Mouse (Mus musculus) hindbrain, embryonic 16.5 days (tissue): Measurements from ENCODE around the gene Mtx2. TPM values are rescaled to one million over a fixed set of nuclear protein-coding genes. Genes with fewer than 3 reads are reported as not detected.
A peak's percentile ranks its signal among the peaks of the same experiment; 100 is the strongest.

Experiments used
- ATAC-seq: fragments of 200-750 bp; cut with Nextera tagmentation; 2 replicates; pipeline ENCODE4 v1.8.0; 2017; ENCODE audit warnings: moderate TSS enrichment, moderate library complexity
- H3K27ac ChIP-seq: fragments of 300-500 bp; sonication (generic); 2 replicates; pipeline ENCODE4 v1.5.1; 2014; ENCODE audit warnings: low read depth, mild to moderate bottlenecking, control low read depth, low read length, moderate library complexity
- H3K27me3 ChIP-seq: fragments of 300-500 bp; sonication (generic); replicated peaks from 2 replicates; pipeline ENCODE4 v1.6.1; 2014; ENCODE audit warnings: low read length; ENCODE audit not compliant: control insufficient read depth, insufficient read depth
- H3K36me3 ChIP-seq: fragments of 300-500 bp; sonication (generic); 2 replicates; pipeline ENCODE4 v1.6.1; 2014; ENCODE audit warnings: mild to moderate bottlenecking, low read length, moderate library complexity, mixed read lengths; ENCODE audit not compliant: control insufficient read depth, insufficient read depth
- H3K4me1 ChIP-seq: fragments of 300-500 bp; sonication (generic); 2 replicates; pipeline ENCODE4 v1.6.1; 2014; ENCODE audit warnings: low read depth, low read length; ENCODE audit not compliant: control insufficient read depth, insufficient read depth
- H3K4me2 ChIP-seq: fragments of 300-500 bp; sonication (generic); 2 replicates; pipeline ENCODE4 v1.6.1; 2014; ENCODE audit warnings: mild to moderate bottlenecking, low read length, control low read depth, moderate library complexity
- H3K4me3 ChIP-seq: fragments of 300-500 bp; sonication (generic); 2 replicates; pipeline ENCODE4 v1.5.1; 2014; ENCODE audit warnings: mild to moderate bottlenecking, low read length, control low read depth, moderate library complexity
- H3K9ac ChIP-seq: fragments of 300-500 bp; sonication (generic); 2 replicates; pipeline ENCODE4 v1.6.1; 2014; ENCODE audit warnings: low read depth, mild to moderate bottlenecking, control low read depth, low read length, moderate library complexity
- H3K9me3 ChIP-seq: fragments of 300-500 bp; sonication (generic); 2 replicates; pipeline ENCODE4 v1.6.1; 2014; ENCODE audit warnings: mild to moderate bottlenecking, low read length, moderate library complexity; ENCODE audit not compliant: control insufficient read depth
- WGBS: fragments of 180-500 bp; shearing (Covaris S2); extraction: QIAGEN DNeasy Blood & Tissue Kit; methylation state at CpG from one replicate; pipeline ENCODE4 v1.1.7; 2014; 5-methylcytosine and 5-hydroxymethylcytosine counted together
- polyA plus RNA-seq: library from polyadenylated mRNA; unstranded; fragments of >200 nt; fragmentation: Nextera tagmentation; extraction: Ambion mirVana; gene quantifications from 2 replicates; pipeline ENCODE4 v1.2.1, GENCODE M21; 2015

Mtx2 gene
- polyA plus RNA-seq, 1 experiment from 2014 or later, result 171 TPM

DNA sequence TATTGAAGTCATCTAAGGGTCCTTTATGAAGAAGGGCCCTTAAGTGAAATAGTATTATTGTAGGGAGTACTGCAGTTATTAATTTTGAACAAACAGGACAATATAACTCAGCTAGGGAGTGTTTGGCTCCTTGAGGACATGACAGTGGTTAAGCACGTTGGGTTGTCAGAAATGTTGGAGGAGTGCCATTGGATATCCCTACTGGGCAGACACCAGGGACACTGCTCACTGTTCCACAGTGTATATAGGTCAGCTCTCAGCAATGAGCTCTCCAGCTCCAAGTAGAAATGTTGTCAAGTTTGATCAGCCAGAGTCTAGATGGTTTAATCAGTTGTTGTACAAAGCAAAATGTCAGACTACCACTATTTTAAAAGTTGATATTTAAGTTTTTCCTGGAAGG, 24.4 kb downstream of the Mtx2 start:
- Histone ChIP-seq H3K4me1 (no peaks in the 10 kb centered on the region), H3K9me3 (no peaks in the 10 kb centered on the region), H3K4me2 (no peak overlapping the region), H3K27me3 (no peaks in the 10 kb centered on the region), H3K36me3 (no peaks in the 10 kb centered on the region), H3K9ac (no peak overlapping the region), H3K4me3 (no peak overlapping the region), H3K27ac (no peak overlapping the region)
- ATAC-seq, result no peak
- WGBS, result 42% methylated on average over 1 of the region's 1 CpGs

DNA sequence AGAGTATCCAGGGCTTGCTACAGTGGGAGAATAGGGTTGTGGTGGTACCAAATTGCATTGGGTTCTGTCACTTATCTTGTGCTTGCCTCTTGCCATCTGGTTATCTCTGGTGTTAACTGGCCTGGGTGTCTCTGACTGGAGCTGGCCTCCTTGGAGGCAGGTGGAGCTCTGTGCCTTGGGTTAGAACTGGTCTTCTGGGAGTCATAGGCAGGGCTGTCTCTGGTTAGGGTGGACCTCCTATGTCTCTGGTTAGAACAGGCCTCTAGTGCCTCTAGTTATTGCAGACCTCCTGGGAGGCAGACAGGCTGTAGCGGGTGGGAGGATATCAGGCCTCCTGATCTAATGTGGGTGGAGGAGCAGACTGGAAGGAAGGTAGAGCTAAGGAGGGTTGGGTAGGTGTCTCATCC, 36.5 kb downstream of the Mtx2 start:
- Histone ChIP-seq H3K4me1 (no peaks in the 10 kb centered on the region), H3K9me3 (no peaks in the 10 kb centered on the region), H3K36me3 (no peaks in the 10 kb centered on the region; the same call in 1 of the 2 replicates), H3K27ac (no peak overlapping the region), H3K4me3 (no peak overlapping the region), H3K9ac (no peak overlapping the region), H3K27me3 (no peaks in the 10 kb centered on the region), H3K4me2 (no peak overlapping the region)
- no peak for ATAC-seq
- WGBS, result 95% methylated on average over 1 of the region's 1 CpGs

DNA sequence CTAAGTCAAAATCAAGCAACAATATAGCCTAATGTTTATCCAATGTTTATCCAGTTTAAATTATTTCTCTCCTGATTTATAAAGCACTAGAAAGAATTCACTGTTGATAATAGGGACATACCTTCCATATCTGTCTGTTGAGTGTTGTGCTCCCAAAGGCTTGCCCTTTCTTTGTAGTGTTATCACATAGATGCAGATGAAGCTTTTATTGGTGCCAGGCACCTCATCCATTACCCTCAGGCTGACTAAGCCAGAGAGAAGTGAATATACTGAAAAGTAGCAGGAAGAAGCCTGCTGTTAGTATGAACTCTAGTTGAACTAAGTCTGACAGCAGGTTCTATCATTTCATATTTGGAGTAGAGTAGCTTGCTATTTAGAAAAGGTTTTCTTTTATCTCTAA, 39.8 kb downstream of the Mtx2 start:
- Histone ChIP-seq H3K9me3 (no peaks in the 10 kb centered on the region), H3K27ac (no peak overlapping the region), H3K4me1 (no peaks in the 10 kb centered on the region), H3K9ac (no peak overlapping the region), H3K4me2 (no peak overlapping the region), H3K36me3 (peaks cover 2% of the 10 kb centered on the region; the same call in 1 of the 2 replicates), H3K4me3 (no peak overlapping the region), H3K27me3 (no peaks in the 10 kb centered on the region)
- no peak for ATAC-seq

DNA sequence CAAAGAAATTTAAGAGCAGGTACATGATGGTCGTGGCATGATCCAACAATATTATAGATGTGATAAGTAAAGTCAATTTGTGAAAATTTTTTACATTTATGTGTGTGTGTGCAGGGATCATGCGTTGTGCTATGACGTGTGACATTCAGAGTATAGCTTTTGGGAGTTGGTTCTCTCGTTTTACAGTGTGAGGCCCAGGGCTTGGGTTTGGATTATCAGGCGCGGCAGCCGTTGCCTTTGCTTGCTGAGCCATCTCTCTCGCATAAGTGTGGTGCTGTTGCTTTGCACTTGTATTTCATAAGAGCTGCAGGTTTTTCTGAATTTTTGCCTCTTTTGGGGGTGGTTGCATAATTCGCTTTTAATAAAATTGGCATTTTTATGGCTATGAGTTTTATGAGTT, 48.4 kb downstream of the Mtx2 start:
- WGBS, result 90% methylated on average over 9 of the region's 9 CpGs
- no peaks in the 10 kb centered on the region for H3K4me1 ChIP-seq
- peaks cover 11% of the 10 kb centered on the region for H3K36me3 ChIP-seq

DNA sequence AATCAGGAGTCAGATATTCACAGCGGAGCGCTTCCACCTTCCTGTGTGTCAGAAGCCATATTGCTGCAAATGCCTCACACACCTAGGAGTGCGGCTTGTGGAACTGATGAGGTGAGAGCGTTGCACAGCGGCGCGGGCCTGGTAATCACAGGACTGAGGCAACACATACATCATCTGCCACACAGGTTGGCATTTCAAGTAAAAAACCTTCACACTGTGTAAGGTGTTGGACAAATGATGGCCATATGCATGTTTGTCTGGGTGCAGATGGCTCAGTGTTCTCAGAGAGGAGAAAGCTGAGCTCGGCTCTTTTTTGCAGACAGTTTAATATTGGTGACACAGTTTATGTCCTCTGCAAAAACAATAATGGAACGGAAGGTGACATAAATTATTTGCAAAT, 58.8 kb downstream of the Mtx2 start:
- no peak overlapping the region for H3K4me2 ChIP-seq
- H3K9me3 ChIP-seq, result no peaks in the 10 kb centered on the region
- H3K36me3 ChIP-seq, result no peaks in the 10 kb centered on the region; the same call in 1 of the 2 replicates
- no peak overlapping the region for H3K4me3 ChIP-seq
- H3K27me3 ChIP-seq, result no peaks in the 10 kb centered on the region
- peak overlapping the region; percentile 4 for H3K27ac ChIP-seq
- ATAC-seq, result peak; percentile 84
- H3K9ac ChIP-seq, result no peak overlapping the region
- whole genome bisulfite sequencing, result 64% methylated on average over 9 of the region's 9 CpGs
- H3K4me1 ChIP-seq, result no peaks in the 10 kb centered on the region

More for the DNA sequence above, 48.4 kb downstream of the Mtx2 start:
- Histone ChIP-seq H3K4me2 (no peak overlapping the region), H3K9ac (no peak overlapping the region), H3K27ac (no peak overlapping the region), H3K27me3 (no peaks in the 10 kb centered on the region), H3K9me3 (no peaks in the 10 kb centered on the region), H3K4me3 (no peak overlapping the region)
- no peak for ATAC-seq

DNA sequence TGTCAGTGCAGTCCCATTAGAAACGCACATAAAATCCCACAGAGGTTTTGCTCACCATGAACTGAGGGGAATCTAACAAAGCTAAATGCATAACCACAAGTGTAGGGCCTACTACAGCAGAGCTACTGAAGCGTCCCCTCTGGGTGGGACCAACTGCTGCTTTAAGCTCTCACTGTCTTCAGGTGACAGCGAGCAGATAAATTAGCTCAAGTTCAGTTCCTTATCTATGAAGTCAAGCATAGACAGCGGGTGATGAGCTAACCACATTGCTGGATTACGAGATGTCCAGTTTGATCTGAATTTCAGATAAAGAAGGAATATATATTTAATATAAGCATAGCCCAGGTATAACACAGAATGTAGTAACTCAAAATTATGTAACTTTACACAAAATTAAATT, 66.3 kb downstream of the Mtx2 start:
- WGBS, result 75% methylated on average over 5 of the region's 5 CpGs
- Histone ChIP-seq H3K9me3 (no peaks in the 10 kb centered on the region), H3K36me3 (no peaks in the 10 kb centered on the region; the same call in 1 of the 2 replicates), H3K27me3 (no peaks in the 10 kb centered on the region), H3K4me2 (no peak overlapping the region), H3K4me3 (no peak overlapping the region), H3K4me1 (no peaks in the 10 kb centered on the region), H3K27ac (no peak overlapping the region), H3K9ac (no peak overlapping the region)
- ATAC-seq, result no peak

DNA sequence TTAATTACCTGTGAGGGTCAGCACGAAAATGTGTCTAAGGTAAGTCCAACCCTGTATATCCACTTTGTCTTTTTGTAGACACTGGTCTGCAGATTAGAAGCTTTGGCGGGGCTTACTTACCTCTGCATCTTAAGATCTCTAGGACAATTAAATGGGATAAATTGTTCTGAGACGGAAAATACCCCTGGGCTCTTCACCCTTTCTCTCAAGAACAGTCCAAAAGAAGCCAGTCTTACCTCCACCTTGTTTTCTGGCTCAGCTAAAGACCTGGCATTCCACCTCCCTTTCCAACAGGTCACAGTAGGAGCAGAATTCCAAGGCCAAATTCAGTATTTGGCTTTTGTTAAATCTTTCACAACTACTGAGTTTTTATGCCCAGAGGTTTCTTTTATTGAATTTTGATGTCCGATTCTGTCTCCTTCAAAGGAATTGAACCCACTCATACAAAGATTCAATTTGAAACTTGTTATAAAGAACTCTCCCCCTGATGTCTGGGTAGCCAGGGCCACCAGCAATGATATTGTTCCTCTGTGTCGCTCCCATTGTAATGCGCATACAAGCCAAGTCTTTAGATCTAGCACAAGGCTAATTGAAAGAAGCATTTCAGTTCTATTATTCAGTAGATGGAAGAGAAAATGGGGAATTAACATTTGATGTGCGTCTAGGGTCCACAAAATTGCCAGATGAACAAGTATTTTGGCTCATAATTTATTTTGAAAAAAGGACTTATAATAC, 67.4 kb downstream of the Mtx2 start:
- 59% methylated on average over 7 of the region's 7 CpGs for WGBS
- H3K27ac ChIP-seq, result no peak overlapping the region
- ATAC-seq, result no peak
- H3K4me2 ChIP-seq, result no peak overlapping the region
- no peaks in the 10 kb centered on the region for H3K4me1 ChIP-seq
- no peaks in the 10 kb centered on the region for H3K36me3 ChIP-seq
- no peaks in the 10 kb centered on the region for H3K27me3 ChIP-seq
- no peak overlapping the region for H3K9ac ChIP-seq
- H3K4me3 ChIP-seq, result no peak overlapping the region
- H3K9me3 ChIP-seq, result no peaks in the 10 kb centered on the region

DNA sequence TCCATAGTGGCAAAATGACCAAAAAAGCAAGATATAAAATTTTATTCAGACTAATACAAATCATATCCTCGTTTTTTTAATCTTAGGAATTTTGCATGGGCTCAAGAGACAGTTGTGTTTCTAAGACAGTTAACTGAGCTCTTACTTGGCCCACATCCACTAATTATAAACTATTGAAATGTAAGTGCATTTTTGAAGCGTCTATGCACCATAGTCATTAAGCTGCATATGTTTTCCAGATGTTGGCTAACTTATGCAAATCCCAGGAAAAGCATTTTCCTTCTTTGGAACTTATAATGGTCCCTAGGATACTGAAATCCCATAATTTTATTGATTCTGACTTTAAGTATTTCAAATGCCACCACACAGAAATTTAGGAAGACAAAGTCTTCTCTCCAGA, 68.5 kb downstream of the Mtx2 start:
- H3K27ac ChIP-seq, result no peak overlapping the region
- H3K4me1 ChIP-seq, result no peaks in the 10 kb centered on the region
- no peaks in the 10 kb centered on the region for H3K9me3 ChIP-seq
- H3K9ac ChIP-seq, result no peak overlapping the region
- ATAC-seq, result no peak
- no peaks in the 10 kb centered on the region for H3K27me3 ChIP-seq
- 73% methylated on average over 2 of the region's 2 CpGs for WGBS
- no peak overlapping the region for H3K4me3 ChIP-seq
- no peak overlapping the region for H3K4me2 ChIP-seq
- H3K36me3 ChIP-seq, result no peaks in the 10 kb centered on the region

DNA sequence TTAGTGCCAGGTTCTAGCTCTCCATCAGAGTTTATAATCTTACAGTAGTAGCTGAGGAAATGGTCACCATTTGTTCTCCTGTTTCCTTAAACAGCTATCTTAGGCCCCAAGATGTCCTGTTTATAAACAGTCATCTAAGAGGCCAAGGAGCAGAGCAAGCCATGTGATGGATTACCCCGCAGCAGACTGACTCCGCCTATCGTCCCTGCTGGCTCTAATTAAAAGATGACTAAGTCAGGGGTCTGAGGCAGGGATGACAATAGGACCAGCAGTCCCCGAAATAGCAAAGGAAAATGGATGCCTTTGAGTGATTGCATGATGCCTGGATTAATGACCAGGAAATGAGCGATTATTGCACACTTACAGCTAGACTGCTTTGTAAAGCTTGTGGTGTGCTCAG, 74.4 kb downstream of the Mtx2 start:
- Histone ChIP-seq H3K9ac (no peak overlapping the region), H3K4me2 (no peak overlapping the region), H3K27ac (no peak overlapping the region), H3K4me1 (no peaks in the 10 kb centered on the region), H3K4me3 (no peak overlapping the region), H3K27me3 (no peaks in the 10 kb centered on the region), H3K9me3 (no peaks in the 10 kb centered on the region), H3K36me3 (no peaks in the 10 kb centered on the region)
- WGBS, result 23% methylated on average over 5 of the region's 5 CpGs
- ATAC-seq, result no peak
